Mouse (Mus musculus) hindbrain, embryonic 13.5 days (tissue): Measurements from ENCODE around the gene Hcn2. TPM values are rescaled to one million over a fixed set of nuclear protein-coding genes. Genes with fewer than 3 reads are reported as not detected.

Source experiments
- ATAC-seq: fragments of 200-750 bp; cut with Nextera tagmentation; 2 replicates; pipeline ENCODE4 v1.8.0; 2017; ENCODE audit warnings: moderate TSS enrichment; ENCODE audit not compliant: low FRiP score
- H3K27ac ChIP-seq: fragments of 300-500 bp; sonication (generic); 2 replicates; pipeline ENCODE4 v1.5.1; 2015; ENCODE audit warnings: inconsistent platforms, mild to moderate bottlenecking, moderate library complexity
- H3K27me3 ChIP-seq: fragments of 300-500 bp; sonication (generic); 2 replicates; pipeline ENCODE4 v1.6.1; 2015; ENCODE audit warnings: mild to moderate bottlenecking, inconsistent platforms
- H3K36me3 ChIP-seq: fragments of 300-500 bp; sonication (generic); 2 replicates; pipeline ENCODE4 v1.6.1; 2015; ENCODE audit warnings: mild to moderate bottlenecking, inconsistent platforms
- H3K4me1 ChIP-seq: fragments of 300-500 bp; sonication (generic); replicated peaks from 2 replicates; pipeline ENCODE4 v1.6.1; 2015; ENCODE audit warnings: inconsistent platforms
- H3K4me2 ChIP-seq: fragments of 300-500 bp; sonication (generic); 2 replicates; pipeline ENCODE4 v1.6.1; 2015; ENCODE audit warnings: inconsistent platforms, mild to moderate bottlenecking, moderate library complexity
- H3K4me3 ChIP-seq: fragments of 300-500 bp; sonication (generic); 2 replicates; pipeline ENCODE4 v1.5.1; 2015; ENCODE audit warnings: mild to moderate bottlenecking, inconsistent platforms
- H3K9ac ChIP-seq: fragments of 300-500 bp; sonication (generic); 2 replicates; pipeline ENCODE4 v1.6.1; 2015; ENCODE audit warnings: mild to moderate bottlenecking, inconsistent platforms
- H3K9me3 ChIP-seq: fragments of 300-500 bp; sonication (generic); 2 replicates; pipeline ENCODE4 v1.6.1; 2016; ENCODE audit warnings: inconsistent platforms
- WGBS: fragments of 180-500 bp; shearing (Covaris S2); methylation state at CpG from one replicate; pipeline ENCODE4 v1.1.7; 2015; 5-methylcytosine and 5-hydroxymethylcytosine counted together
- polyA plus RNA-seq: library from polyadenylated mRNA; unstranded; fragments of >200 nt; fragmentation: Nextera tagmentation; extraction: Ambion mirVana; gene quantifications from 2 replicates; pipeline ENCODE4 v1.2.1, GENCODE M21; 2015

Gene Hcn2
- polyA plus RNA-seq, 1 experiment from 2014 or later: 0.64 TPM

GRCm38 (mm10) chr10:79739234-79739633 lies 22.8 kb downstream of the Hcn2 start:
- H3K9ac ChIP-seq: no peak overlapping the region
- no peak for ATAC-seq
- H3K27me3 ChIP-seq: peaks cover 23% of the 10 kb centered on the region
- no peaks in the 10 kb centered on the region for H3K4me1 ChIP-seq
- H3K36me3 ChIP-seq: peaks cover 99% of the 10 kb centered on the region
- no peak overlapping the region for H3K27ac ChIP-seq
- H3K9me3 ChIP-seq: peaks cover 38% of the 10 kb centered on the region
- H3K4me2 ChIP-seq: no peak overlapping the region
- no peak overlapping the region for H3K4me3 ChIP-seq
- 96% methylated on average over 28 of the region's 28 CpGs for WGBS

GRCm38 (mm10) chr10:79740863-79741262 lies 24.4 kb downstream of the Hcn2 start:
- peaks cover 87% of the 10 kb centered on the region for H3K36me3 ChIP-seq
- H3K27ac ChIP-seq: no peak overlapping the region
- ATAC-seq: no peak
- no peak overlapping the region for H3K9ac ChIP-seq
- WGBS: 49% methylated on average over 11 of the region's 11 CpGs
- peaks cover 9% of the 10 kb centered on the region for H3K27me3 ChIP-seq
- peaks cover 9% of the 10 kb centered on the region for H3K4me1 ChIP-seq
- H3K9me3 ChIP-seq: peaks cover 38% of the 10 kb centered on the region
- H3K4me3 ChIP-seq: no peak overlapping the region
- no peak overlapping the region for H3K4me2 ChIP-seq

- Histone ChIP-seq H3K4me2 (no peak overlapping the region), H3K9ac (no peak overlapping the region; the same call in 1 of the 2 replicates), H3K4me1 (peaks cover 13% of the 10 kb centered on the region), H3K36me3 (peaks cover 64% of the 10 kb centered on the region), H3K4me3 (no peak overlapping the region), H3K27me3 (no peaks in the 10 kb centered on the region), H3K27ac (no peak overlapping the region), H3K9me3 (peaks cover 29% of the 10 kb centered on the region)
- ATAC-seq: no peak
- 92% methylated on average over 11 of the region's 11 CpGs for WGBS
Observed at GRCm38 (mm10) chr10:79743161-79743560, 26.7 kb downstream of the Hcn2 start.

GRCm38 (mm10) chr10:79743650-79744365 lies 27.4 kb downstream of the Hcn2 start:
- Histone ChIP-seq H3K9me3 (peaks cover 22% of the 10 kb centered on the region), H3K9ac (no peak overlapping the region), H3K4me2 (no peak overlapping the region), H3K4me3 (no peak overlapping the region), H3K4me1 (peaks cover 13% of the 10 kb centered on the region), H3K27me3 (no peaks in the 10 kb centered on the region), H3K36me3 (peaks cover 57% of the 10 kb centered on the region), H3K27ac (no peak overlapping the region)
- ATAC-seq: no peak
- WGBS: 93% methylated on average over 15 of the region's 15 CpGs

GRCm38 (mm10) chr10:79745411-79745810 lies 29.0 kb downstream of the Hcn2 start:
- Histone ChIP-seq H3K36me3 (peaks cover 41% of the 10 kb centered on the region), H3K4me3 (peak overlapping the region; percentile 58), H3K4me2 (peak overlapping the region; percentile 64), H3K9me3 (peaks cover 6% of the 10 kb centered on the region), H3K4me1 (peaks cover 13% of the 10 kb centered on the region), H3K27me3 (no peaks in the 10 kb centered on the region), H3K27ac (no peak overlapping the region), H3K9ac (peak overlapping the region; percentile 72; the same call in 1 of the 2 replicates)
- WGBS: 90% methylated on average over 3 of the region's 3 CpGs
- no peak for ATAC-seq

GRCm38 (mm10) chr10:79745898-79746773 lies 29.7 kb downstream of the Hcn2 start, which contains the start of gene Polrmt:
Gene Polrmt, minus strand, starts transcription at chr10:79746581.
- no peaks in the 10 kb centered on the region for H3K9me3 ChIP-seq
- H3K27me3 ChIP-seq: no peaks in the 10 kb centered on the region
- H3K27ac ChIP-seq: 0 out of 2 replicates have a peak within 1 kb of the TSS, but pooled peaks have one; percentile 35
- ATAC-seq: peak; percentile 95
- H3K4me3 ChIP-seq: peak within 1 kb of the TSS; percentile 58
- peaks cover 34% of the 10 kb centered on the region for H3K36me3 ChIP-seq
- peak within 1 kb of the TSS; percentile 72 for H3K9ac ChIP-seq
- H3K4me2 ChIP-seq: peak within 1 kb of the TSS; percentile 64
- H3K4me1 ChIP-seq: peaks cover 13% of the 10 kb centered on the region
- WGBS: 3% methylated on average over 38 of the region's 38 CpGs

GRCm38 (mm10) chr10:79746774-79747151 lies 30.3 kb downstream of the Hcn2 start:
- Histone ChIP-seq H3K4me2 (peak overlapping the region; percentile 64), H3K9ac (peak overlapping the region; percentile 26; the same call in 1 of the 2 replicates), H3K36me3 (peaks cover 28% of the 10 kb centered on the region), H3K4me3 (peak overlapping the region; percentile 22), H3K27ac (0 out of 2 replicates have a peak overlapping the region, but pooled peaks have one; percentile 35), H3K9me3 (no peaks in the 10 kb centered on the region), H3K4me1 (peaks cover 13% of the 10 kb centered on the region), H3K27me3 (0 out of 2 replicates have a peak, but pooled peaks cover 3% of the 10 kb centered on the region)
- ATAC-seq: peak; percentile 60
- WGBS: 24% methylated on average over 6 of the region's 6 CpGs

GRCm38 (mm10) chr10:79748496-79748895 lies 32.1 kb downstream of the Hcn2 start:
- H3K4me1 ChIP-seq: peaks cover 13% of the 10 kb centered on the region
- H3K27ac ChIP-seq: no peak overlapping the region
- 0 out of 2 replicates have a peak, but pooled peaks cover 3% of the 10 kb centered on the region for H3K27me3 ChIP-seq
- peaks cover 11% of the 10 kb centered on the region for H3K36me3 ChIP-seq
- no peak for ATAC-seq
- no peak overlapping the region for H3K4me2 ChIP-seq
- no peak overlapping the region for H3K9ac ChIP-seq
- H3K9me3 ChIP-seq: no peaks in the 10 kb centered on the region
- no peak overlapping the region for H3K4me3 ChIP-seq
- WGBS: 77% methylated on average over 6 of the region's 6 CpGs

- 1% methylated on average over 36 of the region's 36 CpGs for WGBS
- Histone ChIP-seq H3K9me3 (no peaks in the 10 kb centered on the region), H3K4me1 (peaks cover 14% of the 10 kb centered on the region), H3K9ac (peak within 1 kb of the TSS; percentile 71), H3K27ac (no peak within 1 kb of the TSS), H3K4me3 (peak within 1 kb of the TSS; percentile 44), H3K27me3 (peaks cover 11% of the 10 kb centered on the region; the same call in 1 of the 2 replicates), H3K4me2 (peak within 1 kb of the TSS; percentile 72), H3K36me3 (peaks cover 43% of the 10 kb centered on the region)
- ATAC-seq: peak; percentile 85
Observed at GRCm38 (mm10) chr10:79754856-79755516, 38.6 kb downstream of the Hcn2 start, which contains the start of gene Fgf22. Gene Fgf22, plus strand, starts transcription at chr10:79755076.

GRCm38 (mm10) chr10:79755854-79756253 lies 39.4 kb downstream of the Hcn2 start:
- no peaks in the 10 kb centered on the region for H3K9me3 ChIP-seq
- ATAC-seq: no peak
- WGBS: 82% methylated on average over 3 of the region's 3 CpGs
- H3K4me2 ChIP-seq: no peak overlapping the region
- peaks cover 14% of the 10 kb centered on the region for H3K4me1 ChIP-seq
- H3K27ac ChIP-seq: no peak overlapping the region
- peak overlapping the region; percentile 71; the same call in 1 of the 2 replicates for H3K9ac ChIP-seq
- peaks cover 52% of the 10 kb centered on the region for H3K36me3 ChIP-seq
- H3K4me3 ChIP-seq: peak overlapping the region; percentile 44; the same call in 1 of the 2 replicates
- H3K27me3 ChIP-seq: peaks cover 11% of the 10 kb centered on the region; the same call in 1 of the 2 replicates

GRCm38 (mm10) chr10:79756660-79757059 lies 40.2 kb downstream of the Hcn2 start:
- WGBS: 91% methylated on average over 24 of the region's 24 CpGs
- Histone ChIP-seq H3K27me3 (peaks cover 9% of the 10 kb centered on the region; the same call in 1 of the 2 replicates), H3K4me3 (no peak overlapping the region), H3K27ac (no peak overlapping the region), H3K9me3 (no peaks in the 10 kb centered on the region), H3K4me1 (peaks cover 14% of the 10 kb centered on the region), H3K9ac (no peak overlapping the region), H3K4me2 (no peak overlapping the region), H3K36me3 (peaks cover 60% of the 10 kb centered on the region)
- ATAC-seq: no peak
